Mouse (Mus musculus) adipose tissue, adult 10 weeks (tissue): ENCODE measurements around the gene Memo1. TPM values are rescaled to one million over a fixed set of nuclear protein-coding genes. Genes with fewer than 3 reads are reported as not detected.

ENCODE experiments used
- polyA plus RNA-seq: library from polyadenylated mRNA; stranded (reverse); fragments of 350-450 nt; fragmentation: Illumina TruSeq; extraction: RNeasy Lipid Tissue Mini Kit (QIAGEN cat#74804); gene quantifications from one replicate; pipeline ENCODE4 v1.2.3, GENCODE M21; 2014; ENCODE audit warnings: low read depth, low replicate concordance

Memo1 gene
- polyA plus RNA-seq = 34.9 TPM

DNA sequence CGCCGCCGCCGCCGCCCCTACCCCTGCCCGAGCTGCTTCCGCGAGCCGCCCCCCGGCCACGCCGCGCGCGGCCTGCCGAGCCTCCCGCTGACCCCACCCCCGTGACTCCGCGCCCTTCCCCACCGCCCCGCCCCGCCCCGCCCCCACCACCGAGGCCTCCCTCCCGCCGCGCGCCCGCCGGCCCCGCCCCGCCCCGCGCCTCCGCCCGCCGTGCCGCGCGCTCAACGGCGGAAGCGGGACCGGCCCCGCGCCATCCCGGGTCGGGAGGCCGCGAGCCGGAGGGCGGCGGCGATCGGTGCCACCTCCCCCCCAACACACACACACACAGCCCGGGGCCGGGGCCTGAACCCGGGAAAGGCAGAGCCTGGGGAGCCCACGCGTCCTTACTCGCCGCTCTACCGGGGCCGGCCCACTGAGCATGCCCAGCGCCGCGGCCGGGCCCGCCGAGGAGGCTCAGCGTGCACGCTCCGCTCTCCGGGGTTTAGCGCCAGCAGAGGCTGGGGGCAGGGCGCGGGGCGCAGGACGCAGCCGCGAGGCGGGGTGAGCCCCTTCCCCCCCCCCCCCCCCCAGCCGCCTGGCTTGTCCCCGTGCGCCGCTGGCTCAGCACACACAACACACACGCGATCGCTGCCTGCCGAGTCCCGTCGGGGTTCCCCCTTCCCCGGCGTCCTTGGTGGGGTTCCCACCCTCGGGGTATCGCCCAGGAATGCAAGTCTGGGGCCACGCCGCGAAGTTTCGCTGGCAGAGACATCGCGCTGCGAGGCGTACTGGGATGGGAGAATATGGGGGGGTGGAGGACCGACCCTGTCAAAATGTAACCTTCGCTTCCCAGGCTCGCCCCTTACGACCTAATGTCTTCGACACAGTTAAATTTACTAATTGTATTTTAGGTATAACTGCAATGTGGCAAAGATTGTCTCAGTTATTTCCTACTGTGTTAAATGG is at the start of gene Memo1:
TSS of gene Memo1 (minus strand) at position 496 of the 945 bp plus-strand sequence.

DNA sequence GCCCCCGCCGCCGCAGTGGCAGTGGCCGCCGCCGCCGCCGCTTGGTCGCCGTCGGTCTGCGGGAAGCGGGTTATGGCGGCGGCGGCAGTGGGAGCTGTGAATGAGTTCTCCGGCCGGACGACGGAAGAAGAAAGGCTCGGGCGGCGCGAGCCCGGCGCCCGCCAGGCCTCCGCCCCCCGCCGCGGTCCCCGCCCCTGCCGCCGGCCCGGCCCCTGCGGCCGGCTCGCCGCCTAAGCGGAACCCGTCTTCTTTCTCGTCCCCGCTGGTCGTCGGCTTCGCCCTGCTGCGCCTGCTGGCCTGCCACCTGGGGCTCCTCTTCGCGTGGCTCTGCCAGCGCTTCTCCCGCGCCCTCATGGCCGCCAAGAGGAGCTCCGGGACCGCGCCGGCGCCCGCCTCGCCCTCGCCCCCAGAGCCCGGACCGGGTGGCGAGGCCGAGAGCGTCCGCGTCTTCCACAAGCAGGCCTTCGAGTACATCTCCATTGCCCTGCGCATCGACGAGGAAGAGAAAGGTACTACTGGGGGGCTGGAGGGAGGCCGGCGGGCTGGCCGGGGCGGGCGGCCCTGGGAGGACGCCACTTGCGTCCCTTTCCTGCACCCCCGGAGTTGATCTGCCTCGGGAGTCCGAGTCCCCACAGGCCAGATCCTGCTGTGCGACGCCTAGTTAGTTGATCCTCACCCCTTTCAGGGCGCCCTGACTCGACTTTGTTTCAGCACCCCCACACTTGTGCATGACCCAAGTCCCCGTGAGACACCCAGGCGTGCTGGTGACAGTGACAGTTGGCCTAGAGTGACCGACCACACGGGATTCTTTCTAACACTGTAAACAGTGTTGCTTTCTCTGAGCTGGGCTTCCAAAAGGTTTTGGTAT is 43.9 kb upstream of the Memo1 start, which contains the start of gene Spast:
TSS of gene Spast (plus strand) at position 51 of the 868 bp plus-strand sequence.

DNA sequence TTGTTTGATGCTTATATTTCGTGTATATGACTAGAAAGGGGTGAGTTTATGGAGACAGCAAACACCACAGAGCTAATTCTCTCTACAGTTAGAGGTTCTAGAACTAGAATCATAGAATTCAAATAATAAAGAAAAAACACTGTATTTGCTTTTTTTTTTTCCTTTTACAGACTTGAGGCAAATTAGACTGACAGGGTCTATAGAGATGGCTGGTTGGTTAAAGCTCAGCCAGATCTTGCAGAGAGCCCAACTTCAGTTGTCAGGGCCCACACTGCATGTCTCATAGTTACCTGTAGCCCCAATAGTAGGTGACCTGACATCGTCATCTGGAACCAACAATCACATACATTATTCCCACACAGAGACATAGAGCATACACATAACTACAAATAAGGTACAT is 28.5 kb upstream of the Memo1 start, which contains the start of gene Dpy30:
TSS of gene Dpy30 (minus strand) at position 101 of the 400 bp plus-strand sequence.

Other genes with a start within 250 kb of the Memo1 start
- gene Srd5a2, start 247.6 kb downstream of the Memo1 start, polyA plus RNA-seq = 142 TPM
- 94.9 TPM for gene Dpy30, start 28.4 kb upstream of the Memo1 start, polyA plus RNA-seq
- gene Spast, start 43.5 kb upstream of the Memo1 start, polyA plus RNA-seq = 17.1 TPM
- gene Slc30a6, start 100.1 kb upstream of the Memo1 start, polyA plus RNA-seq = 14.2 TPM
- 0.71 TPM for gene Nlrc4, start 163.6 kb upstream of the Memo1 start, polyA plus RNA-seq
- 80.8 TPM for gene Yipf4, start 194.0 kb upstream of the Memo1 start, polyA plus RNA-seq
- gene Birc6, start 232.8 kb upstream of the Memo1 start, polyA plus RNA-seq = 47.7 TPM